Mouse (Mus musculus) cerebellum, postnatal 4 days (tissue): ENCODE measurements around the gene Dlst.

ENCODE experiments used
- DNase-seq, 2 experiments: peaks; one replicate each; pipeline ENCODE4 v3.0.0; 2022; ENCODE audit warnings: low spot score in 2 of 2, mixed read lengths in 1 of 2

Gene Dlst

GRCm38 (mm10) chr12:85150321-85151001 is 39.8 kb downstream of the Dlst start:
- no peak for DNase-seq

GRCm38 (mm10) chr12:85151002-85151774 is 40.6 kb downstream of the Dlst start, which contains the start of gene Rps6kl1:
TSS of gene Rps6kl1 (minus strand) at chr12:85151264.
- DNase-seq: peak; percentile 50 to 72

GRCm38 (mm10) chr12:85153011-85153410 is 42.4 kb downstream of the Dlst start:
- DNase-seq: no peak

GRCm38 (mm10) chr12:85156324-85156723 is 45.7 kb downstream of the Dlst start:
- no peak for DNase-seq

GRCm38 (mm10) chr12:85157797-85158460 is 47.3 kb downstream of the Dlst start:
- no peak for DNase-seq

- no peak for DNase-seq
Measured at GRCm38 (mm10) chr12:85158801-85159200, 48.2 kb downstream of the Dlst start.

- DNase-seq: no peak
Measured at GRCm38 (mm10) chr12:85159592-85159991, 49.0 kb downstream of the Dlst start.

GRCm38 (mm10) chr12:85164996-85165395 is 54.4 kb downstream of the Dlst start:
- DNase-seq: no peak

GRCm38 (mm10) chr12:85166631-85167030 is 56.0 kb downstream of the Dlst start:
- DNase-seq: no peak

GRCm38 (mm10) chr12:85169117-85169858 is 58.7 kb downstream of the Dlst start:
- peak; percentile 81 to 87 for DNase-seq

- DNase-seq: no peak
Measured at GRCm38 (mm10) chr12:85169877-85170276, 59.2 kb downstream of the Dlst start.

GRCm38 (mm10) chr12:85170284-85170947 is 59.8 kb downstream of the Dlst start:
- DNase-seq: no peak

- DNase-seq: no peak
Measured at GRCm38 (mm10) chr12:85170948-85171307, 60.3 kb downstream of the Dlst start.

GRCm38 (mm10) chr12:85174016-85174415 is 63.4 kb downstream of the Dlst start:
- DNase-seq: peak in 1 of 2 experiments; percentile 14

GRCm38 (mm10) chr12:85175087-85175675 is 64.5 kb downstream of the Dlst start:
- peak in 1 of 2 experiments; percentile 18 for DNase-seq

- DNase-seq: peak; percentile 66 to 84
Measured at GRCm38 (mm10) chr12:85175926-85176845, 65.6 kb downstream of the Dlst start.

- peak in 1 of 2 experiments; percentile 14 for DNase-seq
Measured at GRCm38 (mm10) chr12:85176846-85177523, 66.4 kb downstream of the Dlst start.

- DNase-seq: no peak
Measured at GRCm38 (mm10) chr12:85177740-85178239, 67.2 kb downstream of the Dlst start, which contains the start of gene Pgf. TSS of gene Pgf (minus strand) at chr12:85177790.

- no peak for DNase-seq
Measured at GRCm38 (mm10) chr12:85178294-85178693, 67.7 kb downstream of the Dlst start.
